Mouse (Mus musculus): ENCODE data around the gene Tnip1. TPM values are rescaled to one million over a fixed set of nuclear protein-coding genes. Genes with fewer than 3 reads are reported as not detected.

The Tnip1 gene
- polyA plus RNA-seq, 1 experiment from 2014 or later = 29.9 TPM

- Histone ChIP-seq H3K9me3 (ENCODE audit: control insufficient read depth) (no peaks in the 10 kb centered on the region), H3K4me3 (ENCODE audit: low read depth, low read length) (no peak overlapping the region), H3K9ac (ENCODE audit: low read depth, low read length) (no peak overlapping the region), H3K27ac (ENCODE audit: low read depth, low read length) (peak overlapping the region; percentile 87), H3K4me1 (replicated peaks; ENCODE audit: control insufficient read depth, insufficient read depth, low read length) (no peaks in the 10 kb centered on the region; the same call in 1 of the 2 replicates), H3K4me2 (replicated peaks; ENCODE audit: low read depth) (no peak overlapping the region), H3K27me3 (replicated peaks; ENCODE audit: control insufficient read depth, insufficient read depth, low read length) (no peaks in the 10 kb centered on the region), H3K36me3 (ENCODE audit: control insufficient read depth, insufficient read depth) (peaks cover 73% of the 10 kb centered on the region)
- no peak for ATAC-seq
- 60% methylated on average over 6 of the region's 6 CpGs for WGBS
- no peak for TF ChIP-seq CTCF (IDR thresholded peaks at IDR 0.05; ENCODE audit: low read depth)
Measured at GRCm38 (mm10) chr11:54920973-54921580, 41.6 kb downstream of the Tnip1 start.

GRCm38 (mm10) chr11:54920127-54920972, 42.4 kb downstream of the Tnip1 start:
- no peaks in the 10 kb centered on the region; the same call in 1 of the 2 replicates for H3K4me1 ChIP-seq (replicated peaks; ENCODE audit: control insufficient read depth, insufficient read depth, low read length)
- H3K27me3 ChIP-seq (replicated peaks; ENCODE audit: control insufficient read depth, insufficient read depth, low read length) = no peaks in the 10 kb centered on the region
- WGBS = 43% methylated on average over 11 of the region's 11 CpGs
- no peak for TF ChIP-seq CTCF (IDR thresholded peaks at IDR 0.05; ENCODE audit: low read depth)
- H3K9me3 ChIP-seq (ENCODE audit: control insufficient read depth) = no peaks in the 10 kb centered on the region
- H3K4me2 ChIP-seq (replicated peaks; ENCODE audit: low read depth) = no peak overlapping the region
- no peak overlapping the region for H3K9ac ChIP-seq (ENCODE audit: low read depth, low read length)
- H3K4me3 ChIP-seq (ENCODE audit: low read depth, low read length) = no peak overlapping the region
- ATAC-seq = peak; percentile 90
- H3K27ac ChIP-seq (ENCODE audit: low read depth, low read length) = peak overlapping the region; percentile 87
- peaks cover 72% of the 10 kb centered on the region for H3K36me3 ChIP-seq (ENCODE audit: control insufficient read depth, insufficient read depth)

- no peak for ATAC-seq
- WGBS = 89% methylated on average over 4 of the region's 4 CpGs
- H3K36me3 ChIP-seq (ENCODE audit: control insufficient read depth, insufficient read depth) = peaks cover 81% of the 10 kb centered on the region
Measured at GRCm38 (mm10) chr11:54918273-54918672, 44.4 kb downstream of the Tnip1 start.

GRCm38 (mm10) chr11:54917461-54917860, 45.3 kb downstream of the Tnip1 start:
- TF ChIP-seq CTCF (IDR thresholded peaks at IDR 0.05; ENCODE audit: low read depth) = no peak
- no peak for ATAC-seq
- WGBS = 87% methylated on average over 7 of the region's 7 CpGs
- Histone ChIP-seq H3K4me1 (replicated peaks; ENCODE audit: control insufficient read depth, insufficient read depth, low read length) (no peaks in the 10 kb centered on the region; the same call in 1 of the 2 replicates), H3K4me3 (ENCODE audit: low read depth, low read length) (no peak overlapping the region), H3K9ac (ENCODE audit: low read depth, low read length) (no peak overlapping the region), H3K27ac (ENCODE audit: low read depth, low read length) (peak overlapping the region; percentile 50; the same call in 1 of the 2 replicates), H3K36me3 (ENCODE audit: control insufficient read depth, insufficient read depth) (peaks cover 82% of the 10 kb centered on the region), H3K9me3 (ENCODE audit: control insufficient read depth) (no peaks in the 10 kb centered on the region), H3K27me3 (replicated peaks; ENCODE audit: control insufficient read depth, insufficient read depth, low read length) (no peaks in the 10 kb centered on the region), H3K4me2 (replicated peaks; ENCODE audit: low read depth) (no peak overlapping the region)

More at GRCm38 (mm10) chr11:54918273-54918672, 44.4 kb downstream of the Tnip1 start:
- no peaks in the 10 kb centered on the region for H3K9me3 ChIP-seq (ENCODE audit: control insufficient read depth)
- TF ChIP-seq CTCF (IDR thresholded peaks at IDR 0.05; ENCODE audit: low read depth) = peak; percentile 66
- no peaks in the 10 kb centered on the region; the same call in 1 of the 2 replicates for H3K4me1 ChIP-seq (replicated peaks; ENCODE audit: control insufficient read depth, insufficient read depth, low read length)
- H3K4me2 ChIP-seq (replicated peaks; ENCODE audit: low read depth) = no peak overlapping the region
- H3K27me3 ChIP-seq (replicated peaks; ENCODE audit: control insufficient read depth, insufficient read depth, low read length) = no peaks in the 10 kb centered on the region
- H3K4me3 ChIP-seq (ENCODE audit: low read depth, low read length) = no peak overlapping the region
- H3K27ac ChIP-seq (ENCODE audit: low read depth, low read length) = no peak overlapping the region
- no peak overlapping the region for H3K9ac ChIP-seq (ENCODE audit: low read depth, low read length)

- 94% methylated on average over 5 of the region's 5 CpGs for WGBS
Measured at GRCm38 (mm10) chr11:54913841-54914240, 48.9 kb downstream of the Tnip1 start.

More at GRCm38 (mm10) chr11:54913841-54914240, 48.9 kb downstream of the Tnip1 start:
- H3K27ac ChIP-seq (ENCODE audit: low read depth, low read length) = no peak overlapping the region
- no peak for TF ChIP-seq CTCF (IDR thresholded peaks at IDR 0.05; ENCODE audit: low read depth)
- H3K36me3 ChIP-seq (ENCODE audit: control insufficient read depth, insufficient read depth) = peaks cover 93% of the 10 kb centered on the region
- H3K4me1 ChIP-seq (replicated peaks; ENCODE audit: control insufficient read depth, insufficient read depth, low read length) = no peaks in the 10 kb centered on the region
- H3K4me3 ChIP-seq (ENCODE audit: low read depth, low read length) = no peak overlapping the region
- no peaks in the 10 kb centered on the region for H3K27me3 ChIP-seq (replicated peaks; ENCODE audit: control insufficient read depth, insufficient read depth, low read length)
- H3K9me3 ChIP-seq (ENCODE audit: control insufficient read depth) = no peaks in the 10 kb centered on the region
- no peak overlapping the region for H3K9ac ChIP-seq (ENCODE audit: low read depth, low read length)
- no peak for ATAC-seq
- no peak overlapping the region for H3K4me2 ChIP-seq (replicated peaks; ENCODE audit: low read depth)
